Mouse (Mus musculus) naive thymus-derived CD4-positive, alpha-beta T cell, adult 2 months (primary cell): ENCODE measurements around the gene Olfr978.
"Not testable (repeated sequence)": the region's sequence is repeated elsewhere in the genome, so short reads cannot be mapped to it uniquely, and the experiment has no call there.

Experiments used
- DNase-seq: peaks from one replicate; pipeline ENCODE4 v3.0.0-alpha.2; 2011; ENCODE audit warnings: low read depth

Gene Olfr978

DNA sequence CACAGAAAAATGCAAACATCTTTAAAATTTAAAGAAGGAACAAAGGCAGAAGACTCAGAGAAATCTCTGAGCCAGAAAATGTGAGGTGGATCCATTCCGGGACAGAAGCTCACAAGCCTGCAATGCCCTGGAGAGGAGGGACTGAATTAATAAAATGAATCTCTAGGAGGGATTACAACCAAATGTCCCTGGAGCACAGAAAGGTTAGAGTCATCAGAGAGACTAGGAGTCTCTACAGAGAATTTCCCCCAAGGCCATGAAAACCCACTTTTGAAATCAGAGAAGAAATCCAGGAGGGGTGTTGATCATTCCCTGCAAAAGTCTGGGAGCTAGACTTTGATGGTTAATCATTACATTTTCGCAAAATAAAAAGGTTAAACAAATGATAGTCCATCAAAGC is at the start of gene Olfr978:
Gene Olfr978, plus strand, starts transcription at position 301 of the 400 bp plus-strand sequence.
- DNase-seq = no peak

DNA sequence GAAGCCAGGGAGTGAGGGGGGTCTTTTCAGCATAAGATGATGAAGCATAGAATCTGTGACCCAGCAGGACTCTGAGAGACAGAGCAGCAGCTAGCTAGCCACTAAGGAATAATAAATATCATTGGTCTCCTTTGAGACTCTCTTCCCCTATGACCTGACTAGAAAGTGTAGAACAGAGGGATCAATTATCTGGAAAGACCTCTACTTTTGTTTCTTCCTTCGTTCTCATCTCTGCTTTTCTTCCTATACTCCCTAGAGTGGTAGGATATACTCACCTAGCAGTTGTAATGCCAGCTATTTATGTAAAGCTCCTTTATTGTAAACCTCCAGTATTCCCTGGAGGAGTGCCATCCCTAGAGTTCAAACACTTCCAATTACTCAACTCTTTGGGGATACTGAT is 40.0 kb upstream of the Olfr978 start, which contains the start of gene Olfr975:
Gene Olfr975, minus strand, starts transcription at position 101 of the 400 bp plus-strand sequence.
- DNase-seq = no peak

DNA sequence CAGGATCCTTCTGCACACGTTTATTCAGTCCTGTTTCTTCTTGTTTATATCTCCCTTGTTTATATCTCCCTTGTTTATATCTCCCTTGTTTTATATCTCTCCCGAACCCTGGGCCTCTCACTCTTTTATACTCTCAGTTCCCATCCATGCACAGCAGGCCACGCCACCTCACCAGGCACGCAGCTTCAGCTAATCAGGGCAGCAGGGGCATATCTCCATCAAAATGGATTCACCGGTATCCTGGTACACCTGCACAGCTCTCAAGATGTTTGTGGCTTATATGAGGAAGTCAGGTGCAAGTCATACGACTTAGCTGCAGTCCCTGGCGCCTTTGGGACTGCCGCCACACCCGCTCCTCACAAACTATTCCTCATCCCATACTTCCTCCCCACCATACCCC is 30.9 kb upstream of the Olfr978 start, which contains the start of gene Olfr976:
Gene Olfr976, minus strand, starts transcription at position 101 of the 400 bp plus-strand sequence.
- DNase-seq = not testable (repeated sequence)

DNA sequence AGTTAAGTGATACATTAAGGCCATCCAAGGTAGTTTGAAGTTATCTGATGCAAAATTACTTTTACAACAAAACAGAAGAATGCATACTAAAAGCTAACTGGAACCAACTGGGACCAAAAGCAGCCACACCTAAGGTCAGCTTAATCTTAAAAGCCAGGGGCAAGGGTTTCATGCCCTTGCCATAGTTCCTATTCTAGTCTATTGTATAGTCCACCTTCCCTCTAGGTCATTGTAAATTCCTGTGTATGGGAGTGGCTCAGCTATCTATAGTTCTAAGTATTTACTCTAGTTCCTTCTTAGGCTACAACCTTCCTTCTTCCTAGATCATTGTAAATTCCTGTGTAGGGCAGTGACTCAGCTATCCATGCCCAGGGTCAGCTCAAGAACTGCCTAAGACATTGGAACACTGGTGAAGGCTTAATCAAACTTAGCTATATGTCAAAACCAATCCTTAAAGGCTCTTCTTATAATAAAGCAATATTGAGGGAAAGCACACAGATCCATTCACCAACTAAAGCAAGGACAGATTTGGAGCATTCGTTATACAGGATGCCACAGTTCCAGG is 15.2 kb upstream of the Olfr978 start:
- not testable (repeated sequence) for DNase-seq

DNA sequence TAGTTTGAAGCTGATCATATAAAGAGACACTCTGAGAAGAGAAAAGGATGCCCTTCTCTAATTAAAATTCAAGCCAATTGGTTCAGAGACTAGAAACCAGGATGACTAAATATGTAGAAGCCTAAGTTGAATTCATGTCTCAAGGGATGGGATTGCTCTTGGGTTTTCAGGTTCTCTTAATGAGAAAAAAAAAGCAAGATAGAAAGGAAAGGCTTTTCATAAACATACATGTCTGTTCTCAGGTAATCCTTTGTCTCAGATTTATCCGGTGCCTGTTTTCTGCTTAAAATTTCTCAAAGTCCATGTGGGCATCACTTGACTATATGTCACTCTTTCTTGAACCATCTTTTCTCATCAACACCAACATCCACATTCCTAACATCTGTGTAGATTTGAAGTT is 11.5 kb downstream of the Olfr978 start, which contains the start of gene Olfr979:
Gene Olfr979, minus strand, starts transcription at position 101 of the 400 bp plus-strand sequence.
- no peak for DNase-seq

DNA sequence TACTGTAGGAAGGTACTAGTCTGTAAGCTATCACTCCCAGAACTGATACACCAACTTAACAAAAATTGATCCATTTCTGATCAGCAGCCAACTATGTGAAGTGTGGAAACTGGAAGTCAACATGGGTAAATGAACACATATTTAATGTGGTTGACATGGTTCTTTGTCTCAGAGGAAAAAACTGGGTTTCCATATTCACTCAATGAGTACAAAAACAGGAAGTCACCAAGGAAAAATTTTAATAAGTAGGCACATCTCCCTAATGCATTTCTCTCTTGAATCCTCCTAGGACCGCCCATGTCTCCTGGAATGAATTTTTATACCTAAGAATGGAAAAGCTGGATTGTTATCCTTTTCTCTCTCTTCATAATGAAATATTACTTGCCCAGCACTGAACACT is 17.6 kb downstream of the Olfr978 start, which contains the start of gene Olfr980:
Gene Olfr980, minus strand, starts transcription at position 101 of the 400 bp plus-strand sequence.
- DNase-seq = no peak

DNA sequence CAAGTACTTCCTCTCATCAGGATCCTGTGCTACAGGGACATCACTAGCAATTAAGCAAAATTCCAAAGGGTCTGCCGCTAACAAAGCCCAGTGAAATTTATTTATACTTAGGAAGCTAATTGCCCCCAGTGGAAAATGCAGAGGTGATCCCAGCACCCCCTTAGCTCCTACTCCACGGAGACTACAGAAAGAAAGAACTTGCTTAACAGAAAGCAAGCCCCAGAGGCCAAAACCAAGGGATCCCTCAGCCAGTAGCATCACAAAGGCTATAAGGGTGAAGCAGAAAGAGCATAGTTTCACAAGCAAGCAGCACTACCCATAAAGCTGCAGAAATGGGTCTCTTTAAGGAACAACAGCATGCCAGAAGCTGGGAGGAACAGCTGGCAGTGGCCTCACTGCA is 29.3 kb downstream of the Olfr978 start, which contains the start of gene Olfr981:
Gene Olfr981, plus strand, starts transcription at position 301 of the 400 bp plus-strand sequence.
- no peak for DNase-seq
